Mouse (Mus musculus) c-Kit-negative CD71-positive TER-119-positive erythroid progenitor cells, embryonic 14.5 days (primary cell): ENCODE results near the gene Flvcr2.

Source experiments
- DNase-seq: peaks from one replicate; pipeline ENCODE4 v3.0.0-alpha.2; 2013; ENCODE audit warnings: low read depth, low spot score

The Flvcr2 gene

DNA sequence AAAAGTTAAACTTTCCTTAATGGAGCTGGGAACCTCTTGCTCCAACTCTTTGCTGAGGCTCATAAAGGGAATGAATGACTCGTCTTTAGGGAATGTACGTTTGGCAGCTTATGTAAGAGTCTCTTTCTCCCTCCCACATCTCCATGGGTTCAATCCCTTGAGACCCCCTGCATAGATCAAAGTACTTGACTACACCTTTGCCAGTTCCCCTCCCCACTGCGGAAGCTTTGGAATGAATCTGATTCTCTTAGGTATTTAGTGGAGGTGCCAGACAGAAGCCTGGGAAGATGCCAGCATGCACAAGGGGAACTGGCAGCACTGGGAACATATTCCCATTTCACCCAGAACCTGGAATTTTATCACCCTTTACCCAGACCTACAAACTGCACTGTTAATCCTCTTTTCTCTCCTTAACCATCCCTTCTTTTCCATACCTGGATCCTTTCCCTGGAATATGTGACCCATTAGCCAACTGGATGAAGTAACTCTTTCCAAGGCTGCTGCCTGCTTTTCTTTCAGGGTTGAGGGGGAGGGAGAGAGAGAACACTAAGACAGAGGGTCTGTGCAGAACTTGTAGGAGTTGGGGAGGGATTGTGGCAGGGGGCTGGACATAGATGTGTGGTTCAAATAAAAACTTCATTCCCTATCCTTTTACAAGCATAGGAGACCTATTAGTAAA lies 113.3 kb downstream of the Flvcr2 start:
- DNase-seq = no peak

DNA sequence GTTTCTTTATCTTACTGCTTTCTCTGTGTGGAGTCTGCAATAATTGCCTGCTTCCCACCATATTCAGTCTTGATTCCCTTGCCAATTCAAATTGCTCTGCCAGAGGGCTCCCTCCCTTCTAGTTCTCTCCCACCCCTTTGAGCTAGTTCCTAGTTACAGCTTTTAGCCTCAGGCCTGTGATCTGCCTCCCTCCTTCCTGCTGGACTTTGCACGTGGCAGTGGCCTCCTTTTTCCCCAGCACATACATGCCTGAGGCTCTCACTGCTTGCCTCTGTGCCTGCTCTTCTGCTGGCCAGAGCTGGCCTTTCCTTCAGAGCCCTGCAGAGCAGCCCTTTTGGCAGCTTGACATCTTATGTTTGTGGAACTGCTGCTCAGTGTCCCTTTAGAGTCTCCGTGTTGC lies 116.2 kb downstream of the Flvcr2 start:
- no peak for DNase-seq
